Mouse (Mus musculus) cerebellum, adult 2 months (tissue): Measurements from ENCODE around the gene Bnip3.

Experiments used
- CTCF ChIP-seq: fragments of 200-500 bp; IDR thresholded peaks from 2 replicates; pipeline ENCODE4 v1.5.1; 2011; ENCODE audit warnings: low read depth, mild to moderate bottlenecking, control low read depth, low read length, moderate library complexity, borderline replicate concordance; ENCODE audit not compliant: insufficient read depth
- POLR2A ChIP-seq: fragments of 200-500 bp; IDR thresholded peaks from 2 replicates; pipeline ENCODE4 v1.6.1; 2011; ENCODE audit warnings: low read length, control low read depth, borderline replicate concordance; ENCODE audit not compliant: insufficient read depth

DNA sequence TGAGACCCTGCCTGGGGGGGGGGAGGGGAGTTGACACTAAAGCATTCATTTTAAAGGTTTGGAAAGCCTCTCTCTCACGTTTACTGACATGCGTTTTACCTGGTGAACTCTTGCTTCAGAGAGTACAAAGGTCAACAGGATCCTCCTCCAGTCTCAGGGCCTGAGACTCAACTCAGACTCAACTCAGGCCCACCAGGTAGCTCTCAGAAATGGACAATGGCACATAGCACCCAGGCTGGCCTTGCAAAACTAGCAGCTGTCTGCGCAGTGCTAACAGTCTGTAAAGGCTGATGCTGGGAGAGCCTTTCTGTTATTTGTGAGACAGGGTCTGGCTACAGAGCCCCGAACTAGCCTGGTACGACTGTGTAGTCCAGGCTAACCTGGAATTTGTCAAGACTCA, 1.3 kb downstream of the Bnip3 start:
- TF ChIP-seq CTCF (no peak), POLR2A (no peak)
